Mouse (Mus musculus) adrenal gland, postnatal 0 days (tissue): ENCODE data around the gene Olfm2. TPM values are rescaled to one million over a fixed set of nuclear protein-coding genes. Genes with fewer than 3 reads are reported as not detected.

Experiments used
- polyA plus RNA-seq: library from polyadenylated mRNA; unstranded; fragments of >200 nt; fragmentation: Nextera tagmentation; extraction: Ambion mirVana; gene quantifications from 2 replicates; pipeline ENCODE4 v1.2.1, GENCODE M21; 2015

Gene Olfm2
- 10.1 and 30.7 TPM in 2 replicates for polyA plus RNA-seq

DNA sequence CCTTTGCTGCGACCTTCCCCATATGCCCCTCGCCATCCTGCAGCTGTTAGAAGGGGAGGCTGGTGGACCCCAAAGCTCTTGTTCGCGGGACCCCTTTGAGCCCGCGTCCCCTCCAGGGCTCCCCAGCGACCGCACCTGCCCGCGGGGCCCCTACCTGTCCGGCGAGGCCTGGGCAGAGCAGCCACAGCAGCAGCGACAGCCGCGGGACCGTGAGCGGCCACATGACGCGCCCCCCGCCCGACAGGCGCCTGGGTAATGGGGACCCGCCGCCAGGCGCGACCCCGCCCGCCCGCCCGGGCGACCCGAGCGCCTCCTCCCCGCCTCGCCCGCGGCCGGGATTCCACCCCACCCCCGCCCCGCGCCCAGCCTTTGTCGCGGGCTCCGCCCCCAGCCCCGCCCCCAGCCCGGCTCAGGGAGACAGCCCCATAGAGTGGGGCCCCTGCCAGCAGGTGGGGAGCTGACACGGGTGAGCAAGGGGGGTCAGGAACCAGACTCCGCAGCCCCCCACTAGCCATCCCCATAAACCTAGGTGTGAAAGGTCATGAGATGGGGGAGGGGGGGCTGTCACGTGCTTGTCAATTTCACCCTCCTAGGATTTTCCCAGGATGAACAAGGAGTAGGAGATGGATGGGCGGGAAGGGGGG is at the start of gene Olfm2:
TSS of gene Olfm2 (minus strand) at position 333 of the 644 bp plus-strand sequence.

DNA sequence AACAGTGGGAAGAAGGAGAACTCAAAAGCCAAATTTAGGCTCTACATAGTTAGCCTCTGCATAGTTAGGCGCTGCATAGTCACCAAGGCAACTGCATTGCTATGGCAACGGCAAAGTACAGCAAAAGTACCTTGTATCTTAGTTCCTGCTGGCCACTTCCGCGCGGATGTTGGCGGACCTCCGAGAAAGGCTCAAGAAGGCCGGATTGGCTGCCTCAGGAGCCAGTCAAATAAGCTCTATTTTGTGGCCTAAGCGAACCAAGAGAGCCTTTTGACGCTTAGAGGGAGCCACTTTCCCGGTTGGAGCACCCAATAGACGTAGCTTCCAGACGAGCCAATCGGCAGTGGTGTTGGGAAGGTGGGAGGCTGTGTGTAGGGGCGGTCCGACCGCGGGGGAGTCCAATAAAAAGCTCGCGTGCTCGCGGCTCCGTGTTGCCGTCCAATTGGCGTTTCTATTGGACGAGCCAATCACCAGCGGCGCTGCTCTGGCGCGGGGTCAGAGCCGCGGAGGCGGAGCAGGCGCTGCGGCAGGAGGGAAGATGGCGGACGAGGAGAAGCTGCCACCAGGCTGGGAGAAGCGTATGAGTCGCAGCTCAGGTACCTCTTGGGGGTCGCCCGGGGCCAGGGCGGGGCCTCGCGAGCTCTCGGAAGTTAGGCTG is 94.4 kb downstream of the Olfm2 start, which contains the start of gene Pin1:
TSS of gene Pin1 (plus strand) at position 494 of the 658 bp plus-strand sequence.

DNA sequence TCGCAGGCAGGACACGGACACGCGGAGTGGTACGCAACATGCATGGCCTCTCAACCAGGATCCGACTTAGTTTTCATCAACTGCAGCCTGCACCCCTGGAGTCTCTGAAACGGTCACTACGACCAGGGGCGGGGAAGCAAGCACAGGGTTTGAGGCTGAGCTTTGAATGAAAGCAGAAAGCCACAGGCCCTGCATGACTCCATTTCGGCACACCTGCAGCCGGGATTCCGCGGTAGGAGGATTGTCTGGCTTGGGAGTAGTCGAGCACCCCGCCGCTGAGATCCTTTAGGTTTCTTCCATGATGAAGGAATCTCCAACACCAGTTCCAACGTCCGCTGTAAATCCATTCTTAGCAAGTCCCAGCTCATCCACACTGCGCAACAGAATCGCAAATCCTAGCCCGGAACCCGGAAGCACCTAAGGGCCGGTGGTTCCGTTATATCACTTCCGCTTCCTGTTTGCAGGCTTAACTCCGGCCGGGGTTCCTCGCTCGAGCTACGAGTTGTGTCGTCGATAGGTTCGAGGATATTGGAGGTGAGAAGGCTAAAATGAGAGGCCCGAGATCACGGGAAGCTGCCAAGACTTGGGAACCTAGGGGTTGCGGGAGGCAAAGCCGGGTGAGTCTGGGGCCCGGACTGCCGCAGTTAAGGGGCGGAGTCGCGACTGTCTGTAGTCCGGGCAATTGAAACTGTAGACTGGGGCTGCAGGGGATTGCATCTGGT is 101.6 kb downstream of the Olfm2 start, which contains the start of gene Fbxl12:
TSS of gene Fbxl12 (minus strand) at position 408 of the 722 bp plus-strand sequence.

DNA sequence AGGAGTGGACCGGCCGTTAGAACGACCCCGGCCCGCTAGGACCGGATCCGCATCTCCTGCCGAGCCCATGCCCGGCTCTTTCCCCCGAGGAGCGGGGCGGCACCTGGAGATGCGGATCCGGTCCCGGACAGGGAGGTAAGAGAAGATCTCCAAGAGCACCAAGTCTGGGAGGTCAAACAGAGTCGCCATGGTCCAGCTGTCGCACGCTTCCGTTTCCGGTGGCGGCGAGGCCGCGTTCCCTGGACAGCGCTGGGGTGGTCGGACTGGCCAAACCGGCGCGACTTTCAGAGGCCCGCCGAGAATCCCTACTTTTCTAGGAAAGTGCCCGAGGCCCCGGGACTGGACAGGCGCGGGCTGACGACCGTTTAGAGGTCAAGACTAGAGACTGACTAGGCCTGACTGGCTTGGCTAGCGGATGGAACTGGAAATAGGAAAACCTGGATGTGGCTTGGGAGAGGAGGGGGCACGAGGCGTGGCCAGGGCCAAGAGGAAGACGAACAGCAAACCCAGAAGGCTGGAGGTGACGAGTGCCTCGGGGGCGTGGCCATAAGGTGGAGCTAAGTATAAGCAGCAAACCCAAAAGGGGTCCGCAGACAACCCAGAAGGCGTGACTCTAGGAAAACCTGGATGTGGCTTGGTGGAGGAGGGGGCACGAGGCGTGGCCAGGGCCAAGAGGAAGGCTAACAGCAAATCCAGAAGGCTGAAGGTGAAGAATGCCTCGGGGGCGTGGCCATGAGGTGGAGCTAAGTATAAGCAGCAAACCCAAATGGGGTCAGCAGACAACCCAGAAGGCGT is 103.9 kb downstream of the Olfm2 start, which contains the start of gene Ubl5:
TSS of gene Ubl5 (plus strand) at position 778 of the 795 bp plus-strand sequence.

Other genes starting within 250 kb of the Olfm2 start
- gene Zfp266, start 224.9 kb downstream of the Olfm2 start, polyA plus RNA-seq: 31.7 and 34.7 TPM in 2 replicates
- 10.1 and 11.5 TPM in 2 replicates for gene Zfp846, start 165.1 kb downstream of the Olfm2 start, polyA plus RNA-seq
- 456 and 566 TPM in 2 replicates for gene Ubl5, start 103.5 kb downstream of the Olfm2 start, polyA plus RNA-seq
- 14.4 and 15.4 TPM in 2 replicates for gene Fbxl12, start 101.6 kb downstream of the Olfm2 start, polyA plus RNA-seq
- gene Pin1, start 94.3 kb downstream of the Olfm2 start, polyA plus RNA-seq: 50.3 and 56.1 TPM in 2 replicates
- gene Col5a3, start 68.7 kb upstream of the Olfm2 start, polyA plus RNA-seq: 20.4 and 60.9 TPM in 2 replicates
- gene Rdh8, start 72.2 kb upstream of the Olfm2 start, polyA plus RNA-seq: not detected in 2 replicates
- gene A230050P20Rik, start 122.3 kb upstream of the Olfm2 start, polyA plus RNA-seq: 12.4 and 27.2 TPM in 2 replicates
- gene Angptl6, start 133.4 kb upstream of the Olfm2 start, polyA plus RNA-seq: 3.2 and 3.9 TPM in 2 replicates
- 26.7 and 36.0 TPM in 2 replicates for gene Ppan, start 141.8 kb upstream of the Olfm2 start, polyA plus RNA-seq
- gene Eif3g, start 152.3 kb upstream of the Olfm2 start, polyA plus RNA-seq: 160 and 181 TPM in 2 replicates
- 20.2 and 26.5 TPM in 2 replicates for gene Dnmt1, start 213.5 kb upstream of the Olfm2 start, polyA plus RNA-seq
- 25.8 and 29.4 TPM in 2 replicates for gene S1pr2, start 230.4 kb upstream of the Olfm2 start, polyA plus RNA-seq